Mouse (Mus musculus) MEL (cell line): Measurements from ENCODE around the gene Gla. TPM values are rescaled to one million over a fixed set of nuclear protein-coding genes. Genes with fewer than 3 reads are reported as not detected.

Experiments used
- DNase-seq: peaks from one replicate; pipeline ENCODE4 v3.0.0; 2011; ENCODE audit warnings: low read depth, low spot score
- H3K27ac ChIP-seq: 2 replicates; pipeline ENCODE4 v1.5.1; 2012; ENCODE audit warnings: low read depth, mild to moderate bottlenecking, control low read depth, low read length, moderate library complexity; ENCODE audit not compliant: control insufficient read depth
- H3K27me3 ChIP-seq, 2 experiments: fragments of 150-350 bp in 1 of 2; sonication (generic) in 1 of 2; 2 replicates each; pipeline ENCODE4 v1.6.1; 2012; ENCODE audit warnings: low read length in 2 of 2, mild to moderate bottlenecking in 2 of 2, improper control_type of control experiment in 1 of 2, moderate library complexity in 1 of 2; ENCODE audit not compliant: insufficient read depth in 2 of 2, control insufficient read depth in 1 of 2
- H3K36me3 ChIP-seq, 2 experiments: 2 replicates each; pipeline ENCODE4 v1.6.1; 2012 to 2014; ENCODE audit warnings: low read length in 2 of 2, improper control_type of control experiment in 1 of 2, inconsistent platforms in 1 of 2, mild to moderate bottlenecking in 1 of 2; ENCODE audit not compliant: insufficient read depth in 2 of 2, control insufficient read depth in 1 of 2
- H3K4me1 ChIP-seq, 2 experiments: fragments of 150-350 bp in 1 of 2; sonication (generic) in 1 of 2; 2 replicates each; pipeline ENCODE4 v1.6.1; 2012; ENCODE audit warnings: low read length in 2 of 2, improper control_type of control experiment in 1 of 2, mild to moderate bottlenecking in 1 of 2; ENCODE audit not compliant: insufficient read depth in 2 of 2, control insufficient read depth in 1 of 2
- H3K4me3 ChIP-seq, 2 experiments: fragments of 150-350 bp in 1 of 2; sonication (generic) in 1 of 2; 2 replicates each; pipeline ENCODE4 v1.5.1; 2012; ENCODE audit warnings: low read depth in 2 of 2, low read length in 2 of 2, mild to moderate bottlenecking in 2 of 2, moderate library complexity in 2 of 2, control low read depth in 1 of 2, improper control_type of control experiment in 1 of 2; ENCODE audit not compliant: control insufficient read depth in 1 of 2, insufficient read depth in 1 of 2
- H3K79me2 ChIP-seq: 2 replicates; pipeline ENCODE4 v1.6.1; 2012; ENCODE audit warnings: mild to moderate bottlenecking, low read length, moderate library complexity; ENCODE audit not compliant: control insufficient read depth, poor library complexity, insufficient read depth
- H3K9ac ChIP-seq: 2 replicates; pipeline ENCODE4 v1.6.1; 2012; ENCODE audit warnings: low read depth, mild to moderate bottlenecking, control low read depth, low read length, moderate library complexity; ENCODE audit not compliant: control insufficient read depth, poor library complexity, severe bottlenecking
- H3K9me3 ChIP-seq: fragments of 150-350 bp; sonication (generic); replicated peaks from 2 replicates; pipeline ENCODE4 v1.6.1; 2012; ENCODE audit warnings: mild to moderate bottlenecking, low read length, improper control_type of control experiment, moderate library complexity; ENCODE audit not compliant: insufficient read depth
- BHLHE40 ChIP-seq: IDR thresholded peaks from 2 replicates; pipeline ENCODE4 v1.6.1; 2012; ENCODE audit warnings: low read depth, mild to moderate bottlenecking, inconsistent platforms, low read length, improper control_type of control experiment, borderline replicate concordance
- CHD1 ChIP-seq: IDR thresholded peaks from 2 replicates; pipeline ENCODE4 v1.6.1; 2012; ENCODE audit warnings: low read depth, mild to moderate bottlenecking, inconsistent platforms, low read length, improper control_type of control experiment
- CTCF ChIP-seq, 3 experiments: IDR thresholded peaks in 2 of 3; conservative IDR thresholded peaks in 1 of 3; 2 replicates each; pipeline ENCODE4 v1.5.1; 2011 to 2012; ENCODE audit warnings: low read length in 3 of 3, low read depth in 2 of 3, mild to moderate bottlenecking in 2 of 3, improper control_type of control experiment in 1 of 3, inconsistent platforms in 1 of 3, mixed read lengths in 1 of 3, moderate library complexity in 1 of 3; ENCODE audit not compliant: control insufficient read depth in 1 of 3, insufficient read depth in 1 of 3, poor library complexity in 1 of 3, severe bottlenecking in 1 of 3
- EP300 ChIP-seq, 2 experiments: IDR thresholded peaks; 2 replicates each; pipeline ENCODE4 v1.6.1; 2011; ENCODE audit warnings: improper control_type of control experiment in 2 of 2, low read length in 2 of 2, low read depth in 1 of 2, mild to moderate bottlenecking in 1 of 2
- ETS1 ChIP-seq: IDR thresholded peaks from 2 replicates; pipeline ENCODE4 v1.6.1; 2012; ENCODE audit warnings: low read depth, mild to moderate bottlenecking, inconsistent platforms, low read length, improper control_type of control experiment, moderate library complexity
- GABPA ChIP-seq: IDR thresholded peaks from 2 replicates; pipeline ENCODE4 v1.6.1; 2012; ENCODE audit warnings: low read depth, mild to moderate bottlenecking, inconsistent platforms, low read length, improper control_type of control experiment, moderate library complexity
- GATA1 ChIP-seq: IDR thresholded peaks from 2 replicates; pipeline ENCODE4 v1.6.1; 2011; ENCODE audit warnings: low read depth, low read length, improper control_type of control experiment
- HCFC1 ChIP-seq: IDR thresholded peaks from 2 replicates; pipeline ENCODE4 v1.6.1; 2012; ENCODE audit warnings: low read depth, mild to moderate bottlenecking, inconsistent platforms, low read length, improper control_type of control experiment, moderate library complexity
- JUND ChIP-seq: IDR thresholded peaks from 2 replicates; pipeline ENCODE4 v1.6.1; 2011; ENCODE audit warnings: low read depth, mild to moderate bottlenecking, improper control_type of control experiment, low read length
- MYC ChIP-seq: IDR thresholded peaks from 2 replicates; pipeline ENCODE4 v1.6.1; 2011; ENCODE audit warnings: low read depth, mild to moderate bottlenecking, low read length, improper control_type of control experiment, moderate library complexity
- NELFE ChIP-seq: IDR thresholded peaks from 2 replicates; pipeline ENCODE4 v1.6.1; 2011; ENCODE audit warnings: low read depth, low read length, improper control_type of control experiment
- POLR2A ChIP-seq, 2 experiments: IDR thresholded peaks; 2 replicates each; pipeline ENCODE4 v1.6.1; 2011 to 2012; ENCODE audit warnings: low read length in 2 of 2, mild to moderate bottlenecking in 2 of 2, control low read depth in 1 of 2, improper control_type of control experiment in 1 of 2, low read depth in 1 of 2, moderate library complexity in 1 of 2; ENCODE audit not compliant: control insufficient read depth in 1 of 2, insufficient read depth in 1 of 2, poor library complexity in 1 of 2
- POLR2AphosphoS2 ChIP-seq: IDR thresholded peaks from 2 replicates; pipeline ENCODE4 v1.6.1; 2011; ENCODE audit warnings: low read length, improper control_type of control experiment
- POLR2AphosphoS5 ChIP-seq: IDR thresholded peaks from 2 replicates; pipeline ENCODE4 v1.6.1; 2012; ENCODE audit warnings: low read depth, borderline replicate concordance, mild to moderate bottlenecking, inconsistent platforms, low read length, moderate library complexity, mixed read lengths
- RCOR1 ChIP-seq: IDR thresholded peaks from 2 replicates; pipeline ENCODE4 v1.6.1; 2012; ENCODE audit warnings: low read depth, mild to moderate bottlenecking, inconsistent platforms, low read length, improper control_type of control experiment
- TBP ChIP-seq: IDR thresholded peaks from 2 replicates; pipeline ENCODE4 v1.8.0; 2011; ENCODE audit warnings: low read depth, low read length, improper control_type of control experiment
- ZC3H11A ChIP-seq: IDR thresholded peaks from 2 replicates; pipeline ENCODE4 v1.6.1; 2012; ENCODE audit warnings: low read depth, mild to moderate bottlenecking, inconsistent platforms, low read length, improper control_type of control experiment
- polyA plus RNA-seq, 2 experiments: library from polyadenylated mRNA; stranded (reverse) in 1 of 2; unstranded in 1 of 2; fragments of >175 nt in 1 of 2; fragments of >200 nt in 1 of 2; gene quantifications; 2 replicates each; pipeline versions ENCODE4 v1.2.1 to v1.2.4; 2012; ENCODE audit warnings: low replicate concordance in 2 of 2, low read depth in 1 of 2; ENCODE audit not compliant: insufficient read length in 2 of 2, insufficient read depth in 1 of 2, missing spikeins in 1 of 2
- total RNA-seq: library from RNA; depleted of rRNA; stranded (reverse); fragments of 300-350 nt; gene quantifications from 2 replicates; pipeline ENCODE4 v1.2.3, GENCODE M21; 2012

Gene Gla
- total and polyA plus RNA-seq, 3 experiments = 10.2 to 17.0 TPM; not detected in 1

DNA sequence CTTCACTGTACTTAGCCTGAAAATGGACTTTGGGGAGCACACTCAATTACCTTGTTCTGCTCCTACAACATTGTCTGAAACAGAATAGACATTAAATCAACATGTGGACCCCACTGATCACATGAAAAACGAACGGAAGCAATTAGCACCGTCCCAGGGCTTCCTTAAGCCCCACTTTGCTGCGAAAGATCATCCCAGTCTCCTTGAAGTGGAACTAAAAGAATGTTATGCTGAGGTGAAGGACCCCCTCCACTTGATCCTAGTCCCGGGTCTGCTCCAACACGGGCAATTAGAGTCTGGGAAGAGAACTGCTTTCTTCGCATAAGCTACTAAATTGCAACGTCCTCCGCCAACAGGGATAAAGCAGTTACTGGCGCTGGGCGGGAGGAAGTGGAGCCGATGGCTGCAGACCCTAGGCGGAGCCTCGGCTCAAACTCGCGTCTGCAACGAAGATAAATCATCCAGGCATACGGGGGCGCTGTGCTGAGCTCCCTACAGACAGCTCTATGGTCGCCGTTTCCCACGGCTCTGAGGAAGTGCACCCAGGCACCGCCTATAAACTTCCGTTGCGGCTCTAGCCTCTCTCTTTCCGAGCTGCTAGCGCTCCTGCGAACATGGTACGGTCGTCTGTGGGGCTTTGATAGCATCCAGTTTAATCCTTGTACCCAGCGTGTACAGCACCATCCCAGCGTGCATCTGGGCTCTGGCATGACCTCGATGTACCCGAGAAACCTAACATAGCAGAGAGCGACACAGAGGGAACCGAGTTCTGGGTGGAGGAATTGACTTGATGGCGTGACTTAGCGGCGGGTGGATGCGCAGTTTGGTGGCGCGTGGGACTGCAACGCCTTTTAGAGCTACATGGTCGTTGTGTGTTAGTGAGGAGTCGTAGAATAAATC, 15.6 kb downstream of the Gla start, which contains the start of gene Rpl36a (continued):
- TF ChIP-seq CTCF (IDR thresholded peaks at IDR 0.05 in 2 of 3, conservative IDR thresholded peaks at IDR 0.05 in 1 of 3; ENCODE audit: control insufficient read depth in 1 of 3, insufficient read depth in 1 of 3, low read depth in 2 of 3, low read length in 3 of 3, poor library complexity in 1 of 3, severe bottlenecking in 1 of 3) (peak in 1 of 3 experiments; percentile 89; a peak in 2 of 6 replicates), GATA1 (no peak), BHLHE40 (no peak), POLR2AphosphoS2 (no peak), POLR2AphosphoS5 (peak; percentile 98), JUND (no peak), POLR2A (IDR thresholded peaks at IDR 0.05; ENCODE audit: control insufficient read depth in 1 of 2, insufficient read depth in 1 of 2, low read depth in 1 of 2, low read length in 2 of 2, poor library complexity in 1 of 2) (no peak), ZC3H11A (no peak), CHD1 (no peak), HCFC1 (no peak)

DNA sequence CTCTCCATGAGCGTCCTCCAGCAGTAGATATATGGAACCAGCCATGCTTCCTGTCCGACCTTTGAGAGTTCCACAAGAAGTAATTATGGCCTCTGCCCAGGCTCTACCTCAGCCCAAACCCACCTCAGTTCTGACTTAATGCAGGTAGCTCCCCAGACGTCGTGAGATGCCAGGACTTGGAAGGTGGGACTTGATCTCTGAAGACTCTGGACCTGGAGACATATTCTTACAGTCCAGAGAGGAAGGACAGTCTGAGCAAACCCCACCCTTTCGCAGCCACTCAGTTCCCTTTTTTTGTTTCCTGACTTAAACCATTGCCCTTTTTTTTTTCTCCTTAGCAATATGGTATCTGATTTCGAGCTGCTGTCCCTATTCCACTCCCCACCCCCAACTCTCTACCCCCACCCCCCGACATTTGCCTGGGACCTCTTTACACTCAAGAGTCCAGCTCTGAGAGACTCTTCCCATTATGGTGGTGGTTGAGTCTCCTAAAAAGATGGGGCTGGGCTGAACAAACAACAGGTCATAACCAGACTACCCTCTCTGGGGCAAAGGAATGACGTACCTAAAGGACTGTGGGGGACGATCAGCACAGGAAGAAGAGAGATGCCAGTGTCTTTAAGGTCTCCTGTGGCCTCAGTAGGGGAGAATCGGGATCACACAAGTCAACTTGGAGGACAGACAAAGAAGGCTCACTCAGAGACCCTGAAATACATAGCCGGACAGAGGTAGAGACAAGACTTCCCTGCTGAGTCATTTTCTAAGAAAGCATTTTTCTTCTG, 17.8 kb downstream of the Gla start, which contains the start of gene Btk:
Btk (minus strand) TSS at position 683 of the 782 bp plus-strand sequence.
- peak within 1 kb of the TSS; percentile 90 for H3K9ac ChIP-seq
- peak; percentile 94 for DNase-seq
- peak within 1 kb of the TSS; percentile 75 to 85 for H3K4me3 ChIP-seq
- H3K9me3 ChIP-seq = no peaks in the 10 kb centered on the region
- H3K4me1 ChIP-seq = peaks cover 19 to 29% of the 10 kb centered on the region in 2 experiments
- TF ChIP-seq POLR2AphosphoS5 (peak; percentile 13; the same call in 1 of the 2 replicates), RCOR1 (no peak), ETS1 (no peak), GABPA (no peak), MYC (no peak)
- H3K27me3 ChIP-seq = no peaks in the 10 kb centered on the region
- peaks cover 17 to 50% of the 10 kb centered on the region in 2 experiments for H3K36me3 ChIP-seq
- peaks cover 85% of the 10 kb centered on the region for H3K79me2 ChIP-seq
- peak within 1 kb of the TSS; percentile 99 for H3K27ac ChIP-seq

DNA sequence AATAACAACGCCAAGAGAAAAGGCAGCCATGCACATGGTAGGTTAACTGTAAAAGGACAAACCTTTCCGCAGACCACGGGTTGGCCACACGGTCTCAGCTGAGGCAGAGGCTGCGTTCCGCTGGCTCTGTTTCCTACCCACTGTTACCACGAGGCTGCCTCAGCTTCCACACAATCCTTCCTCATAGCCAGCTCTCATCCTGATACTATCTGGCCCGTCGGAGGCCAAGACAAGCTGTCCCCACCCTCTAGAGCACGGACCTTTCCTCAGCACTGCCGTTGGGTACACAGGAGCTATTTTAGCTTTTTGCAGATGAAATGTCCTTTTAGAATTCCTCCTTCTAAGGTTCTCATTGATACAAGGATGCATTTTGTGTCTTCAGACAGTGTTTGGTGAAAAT, 18.7 kb downstream of the Gla start:
- Histone ChIP-seq H3K36me3 (peaks cover 11 to 50% of the 10 kb centered on the region in 2 experiments), H3K9me3 (no peaks in the 10 kb centered on the region), H3K4me3 (peak overlapping the region; percentile 75 to 85), H3K4me1 (peaks cover 25 to 32% of the 10 kb centered on the region in 2 experiments), H3K79me2 (peaks cover 89% of the 10 kb centered on the region), H3K9ac (peak overlapping the region; percentile 90), H3K27ac (peak overlapping the region; percentile 99), H3K27me3 (no peaks in the 10 kb centered on the region)
- TF ChIP-seq POLR2AphosphoS5 = peak; percentile 88
- no peak for TF ChIP-seq CHD1
- TF ChIP-seq NELFE = no peak
- no peak for TF ChIP-seq TBP
- no peak for TF ChIP-seq EP300 (IDR thresholded peaks at IDR 0.05; ENCODE audit: low read depth in 1 of 2, low read length in 2 of 2)
- no peak for TF ChIP-seq MYC
- peak; percentile 85 for DNase-seq
